Mouse (Mus musculus) mouse trophoblast stem cell (cell line): Measurements from ENCODE around the gene Adprhl1.

Experiments
- in situ Hi-C, 2 experiments: fragments of 300-500 bp; cut with MseI, MboI; formaldehyde crosslinking; loops; 2 replicates in 1 of 2; 3 replicates in 1 of 2; pipeline ENCODE4 v1.15.1; 2025

Gene Adprhl1

DNA sequence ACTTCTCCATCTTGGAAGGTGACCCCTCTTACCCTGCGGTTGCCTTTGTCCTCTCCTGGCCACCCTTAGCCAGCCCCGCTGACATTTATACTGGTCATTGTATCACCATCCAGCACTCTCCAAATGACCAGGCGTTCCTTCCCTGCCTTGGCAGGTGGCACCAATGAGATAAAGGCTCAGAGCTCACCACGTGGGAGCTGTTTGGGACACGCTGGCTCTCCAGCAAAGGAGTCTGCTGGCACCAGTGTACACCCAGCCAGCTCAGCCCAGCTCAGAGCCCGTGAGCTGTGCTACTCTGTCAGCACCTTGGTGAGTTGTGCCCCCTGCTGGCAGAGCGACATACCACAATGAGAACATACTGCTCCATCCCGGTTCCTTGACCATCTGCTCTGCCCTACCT, at the start of gene Adprhl1:
Adprhl1 (minus strand) TSS at position 144 of the 400 bp plus-strand sequence.
- in situ Hi-C loops, result no loop called here

DNA sequence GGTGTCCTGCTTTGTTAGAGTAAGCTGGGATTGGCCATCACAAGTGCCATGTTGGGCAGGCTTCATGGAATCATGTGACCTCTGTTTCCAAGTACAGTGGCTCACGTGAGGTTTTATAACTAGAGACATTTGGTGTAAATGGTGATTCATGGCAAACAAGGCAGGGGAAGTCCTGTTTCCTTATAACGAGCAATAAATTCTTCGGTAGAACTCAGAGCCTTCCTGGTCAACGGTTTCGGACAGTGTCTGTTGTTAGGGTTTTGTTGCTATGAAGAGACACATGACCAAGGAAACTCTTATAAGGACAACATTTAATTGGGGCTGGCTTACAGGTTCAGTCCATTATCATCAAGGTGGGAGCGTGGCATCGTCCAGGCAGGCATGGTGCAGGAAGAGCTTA, 47.1 kb upstream of the Adprhl1 start:
- in situ Hi-C loops, result no loop called here

DNA sequence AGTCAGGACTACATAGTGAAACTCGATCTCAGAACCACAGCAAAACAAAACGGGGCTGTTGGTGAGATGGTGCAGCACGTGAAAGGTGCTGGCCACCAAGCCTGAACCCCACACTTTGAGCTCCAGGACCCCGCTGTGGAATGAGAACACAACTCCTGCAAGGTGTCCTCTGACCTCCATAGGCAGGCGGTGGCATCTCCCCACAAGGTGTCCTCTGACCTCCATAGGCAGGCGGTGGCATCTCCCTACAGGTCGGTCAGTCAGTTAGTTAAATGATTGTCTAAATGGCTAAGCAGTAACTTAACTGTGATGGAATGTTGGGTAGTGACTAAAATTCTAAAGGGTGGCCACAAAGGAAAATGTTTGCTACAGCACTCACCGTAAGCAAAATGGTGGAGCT, 45.6 kb upstream of the Adprhl1 start:
- in situ Hi-C loops, result no loop called here

DNA sequence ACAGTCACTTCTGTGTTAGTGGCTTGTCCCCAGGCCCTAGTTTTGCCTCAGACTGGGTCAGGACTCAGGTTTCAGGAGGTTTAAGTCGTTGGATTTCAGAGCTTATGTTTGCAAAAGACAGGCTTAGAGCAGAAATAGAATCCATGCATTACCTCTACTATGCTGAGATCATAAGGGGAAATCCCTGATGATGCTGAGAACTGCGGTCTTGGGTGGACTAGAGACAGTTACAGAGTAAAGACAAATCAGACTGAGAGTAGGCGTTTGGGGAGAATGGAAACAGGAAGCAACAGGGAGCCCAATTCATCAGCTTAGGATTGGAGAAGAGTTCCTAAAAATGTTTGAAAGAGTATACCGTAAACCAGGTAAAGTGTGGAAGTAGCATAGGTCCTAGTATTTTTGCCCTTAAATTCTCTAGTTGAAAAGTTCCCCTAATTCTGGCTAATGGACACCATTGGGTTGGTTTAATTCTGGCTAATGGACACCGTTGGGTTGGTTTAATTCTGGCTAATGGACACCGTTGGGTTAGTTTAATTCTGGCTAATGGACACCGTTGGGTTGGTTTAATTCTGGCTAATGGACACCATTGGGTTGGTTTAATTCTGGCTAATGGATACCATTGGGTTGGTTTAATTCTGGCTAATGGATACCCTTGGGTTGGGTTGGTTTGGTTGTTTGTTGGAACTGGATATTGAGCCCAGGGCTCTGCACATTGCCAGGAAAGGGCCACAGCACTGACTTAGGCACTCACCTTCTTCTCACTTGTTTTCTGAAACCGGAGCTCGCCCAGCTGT, 39.9 kb upstream of the Adprhl1 start:
- in situ Hi-C loops, result no loop called here

DNA sequence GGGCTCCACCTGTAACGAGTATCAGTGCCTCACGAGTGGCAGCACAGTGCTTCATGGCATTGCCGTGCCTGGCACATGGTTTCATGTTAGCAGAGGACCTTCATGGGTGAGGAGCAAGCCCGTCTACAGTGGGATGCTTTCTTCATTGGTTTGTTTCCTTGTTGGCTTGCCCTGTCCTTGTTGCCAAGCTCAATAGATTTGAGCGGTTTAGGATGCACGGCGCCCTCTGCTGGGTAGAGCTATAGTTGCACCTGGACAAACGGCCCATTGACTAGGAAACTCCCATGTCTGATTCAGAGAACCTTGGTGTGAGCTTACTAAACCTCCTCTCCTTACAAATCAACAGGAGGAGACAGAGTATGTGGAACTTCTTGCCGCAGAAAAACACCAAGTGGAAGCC, 38.4 kb upstream of the Adprhl1 start:
- in situ Hi-C loops, result no loop called here

DNA sequence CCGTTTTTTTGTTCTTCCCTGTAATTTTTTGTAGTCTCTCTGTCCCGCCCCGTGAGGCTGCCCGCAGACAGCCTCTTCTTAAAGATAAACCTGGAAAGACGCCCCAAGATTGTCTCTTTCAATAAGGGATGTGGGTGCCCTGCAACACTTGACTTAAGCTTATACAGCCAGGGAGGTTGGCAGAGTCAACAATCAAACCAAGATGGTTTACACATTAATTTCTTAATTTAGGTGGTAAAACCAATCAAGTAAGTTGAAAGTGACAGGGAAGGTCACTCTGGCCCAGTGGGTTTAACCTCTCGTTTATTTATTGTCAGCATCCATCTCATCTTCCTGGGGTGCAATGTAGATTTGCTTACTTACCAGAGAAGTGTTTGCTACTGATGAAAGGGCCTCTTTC, 34.7 kb upstream of the Adprhl1 start:
- in situ Hi-C loops, result no loop called here

DNA sequence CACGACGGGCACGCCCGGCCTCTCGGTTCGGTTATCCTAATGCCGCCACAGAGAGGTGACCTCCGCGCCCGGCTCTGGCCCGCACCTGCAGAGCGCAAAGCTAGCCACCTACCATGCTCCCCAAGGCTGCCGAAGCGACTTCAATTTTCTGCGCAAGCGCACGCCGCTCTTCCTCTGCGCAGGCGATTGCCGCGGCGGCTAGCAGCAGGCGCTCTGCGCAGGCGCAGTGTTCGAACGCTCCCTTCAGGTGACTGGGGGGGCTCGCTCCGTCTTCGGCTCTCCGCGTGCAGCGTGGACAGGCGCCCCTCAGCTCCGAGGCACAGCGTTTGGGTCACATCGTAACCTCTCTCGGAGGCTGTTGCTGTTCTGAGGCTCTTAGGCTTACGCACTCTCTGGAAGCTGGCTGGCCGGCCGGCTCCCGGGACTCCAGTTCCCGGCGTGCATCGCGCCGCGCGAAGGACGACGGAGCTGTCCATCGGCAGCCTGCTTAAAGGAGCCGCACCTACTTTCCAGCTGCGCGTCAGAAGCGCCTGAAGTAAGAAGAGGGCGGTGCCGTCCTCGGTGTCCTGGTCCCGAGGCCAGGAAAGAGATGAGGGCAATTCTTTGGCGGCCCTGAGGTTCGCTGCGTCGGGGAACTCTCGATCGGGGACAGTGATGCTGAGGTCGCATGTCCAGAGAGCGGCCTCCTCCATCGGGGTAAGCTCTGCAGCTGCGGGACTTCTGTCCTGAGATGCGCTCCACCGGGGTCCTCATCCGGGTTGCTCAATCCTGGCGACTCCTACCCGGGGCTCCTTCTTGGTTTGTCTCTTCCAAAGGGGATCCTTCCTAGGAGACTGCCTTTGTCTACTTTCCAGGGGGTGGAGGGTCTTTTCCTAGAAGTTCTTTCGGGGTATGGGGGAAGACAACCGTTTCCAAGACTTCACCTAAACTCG, 34.0 kb upstream of the Adprhl1 start, which contains the start of the genes Dcun1d2 and Tmco3:
Dcun1d2 (minus strand) TSS at position 440 of the 932 bp plus-strand sequence.
Tmco3 (plus strand) TSS at position 499 of the 932 bp plus-strand sequence.
- in situ Hi-C loops, result no loop called here

DNA sequence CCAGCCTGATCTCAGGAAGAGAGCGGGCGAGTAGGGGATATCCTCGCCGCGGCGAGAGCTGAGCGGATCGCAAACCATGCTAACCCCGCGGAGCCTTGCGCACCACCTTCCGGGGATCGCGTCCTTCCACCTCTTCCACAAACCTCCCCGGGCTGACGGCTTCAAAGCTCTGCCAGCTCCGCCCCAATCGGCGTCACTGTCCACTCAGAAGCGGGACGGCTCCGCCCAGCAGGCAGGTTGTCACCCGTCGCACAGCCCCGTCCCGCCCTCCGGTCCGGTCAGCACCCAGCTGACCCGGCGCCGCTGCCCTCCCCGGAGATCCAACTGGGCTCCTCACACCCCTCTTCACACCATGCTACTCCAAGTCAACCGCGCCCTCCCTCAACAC, 33.3 kb upstream of the Adprhl1 start:
- in situ Hi-C loops, result no loop called here

DNA sequence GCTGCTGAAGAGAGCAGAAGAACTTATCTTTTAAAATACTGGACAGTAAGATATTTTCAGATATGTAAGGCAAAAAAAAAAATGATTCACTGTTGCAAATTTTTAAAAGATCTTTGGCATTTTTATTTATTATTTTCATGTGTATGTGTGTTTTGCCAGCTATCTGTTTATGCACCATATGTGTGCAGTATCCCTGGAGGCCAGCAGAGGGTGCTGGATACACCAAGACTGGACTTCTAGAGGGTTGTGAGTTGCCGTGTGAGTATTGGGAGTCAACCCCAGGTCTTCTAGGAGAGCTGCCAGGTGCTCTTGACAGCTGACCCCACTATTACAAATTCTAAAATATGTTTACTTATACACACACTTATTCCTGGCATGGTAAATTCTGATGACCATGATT, 29.2 kb upstream of the Adprhl1 start:
- in situ Hi-C loops, result no loop called here

DNA sequence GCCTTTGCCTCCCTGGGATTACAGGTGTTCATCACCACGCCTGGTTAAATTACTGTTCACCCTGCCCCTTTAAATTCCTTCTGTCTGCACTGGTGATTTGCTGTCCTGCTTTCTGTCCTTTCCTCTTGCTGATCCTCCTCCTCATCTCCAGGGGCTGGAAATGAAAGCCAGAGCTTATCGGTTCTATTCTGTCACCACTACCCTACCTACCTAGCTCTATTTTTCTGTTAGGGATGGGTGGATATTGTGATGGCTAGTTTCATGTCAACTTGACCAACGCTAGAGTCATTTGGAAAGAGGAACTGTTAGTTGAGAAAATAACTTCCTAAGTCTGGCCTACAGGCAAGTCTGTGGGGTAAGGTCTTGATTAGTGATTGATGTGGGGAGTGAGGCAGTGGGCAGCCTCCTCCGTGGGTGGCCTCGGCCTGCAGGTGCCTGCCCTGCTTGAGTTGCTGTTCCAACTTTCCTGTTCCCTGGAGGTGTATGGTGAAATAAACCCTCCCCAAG, 23.0 kb upstream of the Adprhl1 start:
- in situ Hi-C loops, result no loop called here

DNA sequence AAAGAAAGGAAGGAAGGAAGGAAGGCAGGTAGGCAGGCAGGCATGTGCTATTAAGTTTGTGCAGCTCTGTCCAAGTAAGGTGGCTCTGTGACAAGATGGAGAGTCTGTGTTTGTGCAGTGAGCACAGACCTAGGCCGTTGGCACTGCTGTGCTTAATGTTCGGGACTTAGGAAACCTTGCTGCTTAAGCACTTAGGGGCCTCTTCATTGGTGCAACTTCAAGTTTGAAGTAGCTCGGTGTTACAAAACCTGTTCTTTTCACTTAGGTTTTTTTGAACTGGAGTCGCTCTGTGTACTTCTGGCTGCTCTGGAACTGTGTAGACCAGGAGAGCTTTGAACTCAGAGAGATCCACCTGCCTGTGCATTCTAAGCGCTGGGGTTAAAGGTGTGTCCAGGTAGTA, 18.9 kb upstream of the Adprhl1 start:
- in situ Hi-C loops, result no loop called here

DNA sequence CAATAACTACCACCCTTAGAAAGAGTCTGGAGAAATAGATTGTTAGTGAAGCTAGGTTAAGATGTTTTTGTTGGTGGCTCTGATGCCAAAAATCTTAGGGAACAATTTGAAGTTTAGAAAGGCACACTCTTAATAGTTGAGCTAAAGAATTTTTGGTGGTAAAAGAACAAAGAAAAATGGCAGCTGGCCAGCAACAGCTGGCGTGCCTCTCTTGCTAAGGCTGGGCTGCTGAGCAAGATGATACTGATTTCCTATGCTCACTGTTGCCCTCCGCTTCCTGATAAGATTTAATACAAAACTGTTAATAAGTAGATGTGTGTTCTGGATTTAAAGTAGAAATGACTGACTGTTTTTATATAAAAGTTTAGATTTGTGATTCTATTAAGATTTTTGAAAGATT, 13.6 kb upstream of the Adprhl1 start:
- in situ Hi-C loops, result no loop called here

DNA sequence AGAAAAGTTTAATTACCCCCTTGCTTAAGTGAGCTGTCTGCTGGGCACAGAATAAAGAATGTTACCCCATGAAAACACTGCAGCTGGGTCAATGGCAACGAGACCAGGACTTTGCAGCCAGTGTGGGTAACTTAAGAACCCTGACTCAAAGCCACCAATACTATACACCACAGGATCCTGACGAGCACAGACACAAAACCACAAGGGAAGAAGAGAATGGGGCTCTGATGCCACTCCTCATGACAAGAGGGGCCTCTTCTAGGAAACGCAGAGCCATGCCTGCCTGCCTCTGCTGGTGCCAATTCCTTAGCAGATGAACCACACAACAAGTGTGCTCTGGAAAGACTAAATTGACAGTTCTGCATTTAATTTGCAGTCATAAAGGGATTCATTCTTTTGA, 9.4 kb upstream of the Adprhl1 start:
- in situ Hi-C loops, result no loop called here

DNA sequence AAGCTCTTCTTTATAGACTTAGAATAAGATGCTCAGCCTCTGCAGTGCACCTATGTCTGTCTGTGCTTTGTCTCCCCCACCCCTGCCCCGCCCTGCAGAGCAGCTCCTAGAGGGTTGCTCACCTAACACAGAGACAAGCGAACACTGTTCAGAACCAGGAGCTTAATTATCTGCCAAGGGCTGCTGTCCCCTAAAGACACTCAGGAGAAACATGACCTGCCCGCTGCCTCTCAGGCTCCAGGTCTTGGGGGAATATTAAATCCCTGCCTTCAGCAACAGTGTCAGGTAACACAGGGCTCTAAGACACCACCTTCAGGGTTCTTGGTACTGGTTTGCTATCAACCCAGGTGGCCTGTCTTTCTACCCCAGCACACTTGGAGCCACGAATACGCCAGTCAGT, 549 bp downstream of the Adprhl1 start:
- in situ Hi-C loops, result no loop called here

DNA sequence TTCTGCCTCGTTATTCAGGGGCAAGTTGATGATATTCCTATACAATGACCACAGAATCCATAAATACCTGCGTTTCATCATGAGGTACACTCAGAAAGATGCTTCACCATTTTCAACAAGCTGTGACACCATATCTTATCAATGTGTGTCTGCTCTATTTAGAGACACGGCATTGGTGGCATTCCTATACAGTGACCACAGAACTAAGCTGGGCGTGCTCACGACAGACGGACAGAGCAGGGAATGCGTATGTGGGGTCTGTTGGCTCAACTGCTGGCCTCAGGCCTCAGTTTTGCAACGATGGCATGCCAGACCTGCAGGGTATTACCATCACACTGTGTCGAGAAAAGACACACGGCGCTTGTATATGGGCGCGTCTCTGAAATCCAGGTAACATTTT, 1.1 kb downstream of the Adprhl1 start:
- in situ Hi-C loops, result no loop called here

DNA sequence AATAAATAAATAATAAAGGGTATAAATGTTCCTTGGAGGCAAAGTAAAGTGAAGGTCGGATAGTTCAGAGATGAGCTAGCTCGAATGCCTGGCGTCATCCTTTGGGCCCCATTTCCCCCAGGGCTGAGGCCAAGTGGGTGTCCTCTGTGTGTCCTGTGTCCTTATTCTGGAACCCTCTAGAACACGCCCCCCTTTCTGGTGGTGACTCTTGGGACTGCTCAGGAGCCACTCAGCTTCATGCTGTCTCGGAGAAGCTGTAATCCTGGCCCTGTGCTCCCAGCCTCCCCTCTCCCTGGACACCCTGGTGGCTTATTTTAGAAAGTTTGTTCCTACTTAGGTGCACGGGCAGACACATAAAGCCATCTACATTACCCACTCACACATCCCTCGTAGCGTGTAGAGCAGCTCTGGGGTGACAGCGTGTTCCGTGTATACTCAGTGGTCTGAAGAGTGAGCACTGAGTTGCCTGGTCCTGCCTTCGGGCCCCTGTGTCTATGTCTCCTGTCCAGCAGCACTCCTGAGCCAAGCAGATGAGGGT, 9.6 kb downstream of the Adprhl1 start:
- in situ Hi-C loops, result loop anchor here in 1 of 2 experiments (25.0 kb wide), 1 partner anchor 257 kb away; no protein-coding TSS in a partner anchor

DNA sequence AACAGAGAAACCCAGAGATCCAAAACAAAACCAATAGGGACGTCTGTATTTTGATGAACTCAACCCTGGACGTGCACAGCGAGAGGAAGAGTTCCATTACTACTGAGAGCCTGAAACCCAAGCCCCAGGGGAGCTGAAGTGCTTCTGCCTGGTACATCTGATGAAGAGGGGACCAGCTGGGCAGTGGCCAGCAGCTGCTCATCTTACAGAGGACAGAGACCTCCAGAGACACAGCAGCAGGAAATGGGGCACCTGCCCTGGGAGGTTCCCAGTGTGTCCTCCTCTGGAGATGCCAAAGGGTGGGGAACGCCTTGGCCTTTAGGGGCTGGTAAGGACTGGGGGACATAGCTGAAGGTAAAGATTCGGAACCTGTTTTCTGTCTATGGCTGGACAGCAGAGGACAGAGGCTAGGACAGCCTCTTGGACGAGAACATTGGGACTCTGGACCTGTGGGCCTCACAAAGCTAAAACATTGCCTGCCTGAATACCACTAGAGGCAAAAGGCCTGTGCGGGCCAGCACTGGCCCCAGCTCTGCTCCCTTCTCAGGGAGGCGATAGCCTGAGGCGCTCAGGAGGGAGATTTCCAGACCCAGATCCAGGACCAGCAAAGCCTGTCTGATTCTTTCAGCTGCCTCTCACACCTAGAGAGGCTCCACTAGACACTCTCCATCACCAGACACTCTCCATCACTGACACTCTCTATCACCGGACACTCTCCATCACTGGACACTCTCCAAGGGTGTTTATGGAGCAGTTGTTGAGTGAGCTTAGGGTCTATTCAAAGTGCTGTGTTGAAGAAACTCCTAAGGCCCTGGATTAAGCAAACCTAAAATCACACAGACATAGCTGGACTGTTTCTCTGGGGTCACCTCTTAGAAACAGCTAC, 10.7 kb downstream of the Adprhl1 start:
- in situ Hi-C loops, result loop anchor here in 1 of 2 experiments (25.0 kb wide), 1 partner anchor 256 kb away; no protein-coding TSS in a partner anchor

DNA sequence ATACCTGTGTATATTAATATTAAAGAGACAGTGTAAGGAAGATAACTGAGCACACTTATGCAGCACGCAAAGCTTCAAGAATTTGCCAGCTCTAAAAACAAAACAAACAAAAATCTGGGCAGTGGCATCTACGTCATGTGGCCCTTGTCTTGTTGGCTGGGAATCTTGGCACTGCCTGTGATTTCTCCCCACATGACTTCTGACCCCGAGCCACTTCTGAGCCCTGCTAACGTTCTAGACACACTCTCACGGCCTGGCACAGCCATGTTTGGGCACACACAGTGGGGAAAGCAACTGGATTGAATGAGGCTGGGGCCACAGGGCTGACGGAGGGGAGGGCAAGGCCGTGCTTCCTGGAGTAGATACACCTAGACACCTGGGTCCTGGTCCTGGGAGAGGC, 13.3 kb downstream of the Adprhl1 start:
- in situ Hi-C loops, result loop anchor here in 1 of 2 experiments (25.0 kb wide), 1 partner anchor 253 kb away; no protein-coding TSS in a partner anchor

DNA sequence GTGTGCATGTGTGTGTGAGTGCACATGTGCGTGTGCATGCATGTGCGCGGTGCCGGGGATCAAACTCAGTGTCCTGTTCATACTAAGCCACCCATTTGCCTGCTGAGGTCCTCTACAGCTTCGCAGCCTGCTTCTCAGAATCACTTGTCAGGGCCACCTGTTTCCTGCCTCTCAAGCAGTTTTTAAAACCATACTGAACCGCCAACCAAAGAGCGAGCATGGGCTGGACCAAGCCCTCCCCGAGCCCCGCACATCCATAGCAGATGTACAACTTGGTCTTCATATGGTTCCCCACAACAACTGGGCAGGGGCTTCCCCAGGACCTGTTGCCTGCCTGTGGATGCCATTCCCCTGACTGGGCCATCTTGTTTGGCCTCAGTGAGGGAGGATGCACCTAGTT, 13.9 kb downstream of the Adprhl1 start:
- in situ Hi-C loops, result loop anchor here in 1 of 2 experiments (25.0 kb wide), 1 partner anchor 253 kb away; no protein-coding TSS in a partner anchor

DNA sequence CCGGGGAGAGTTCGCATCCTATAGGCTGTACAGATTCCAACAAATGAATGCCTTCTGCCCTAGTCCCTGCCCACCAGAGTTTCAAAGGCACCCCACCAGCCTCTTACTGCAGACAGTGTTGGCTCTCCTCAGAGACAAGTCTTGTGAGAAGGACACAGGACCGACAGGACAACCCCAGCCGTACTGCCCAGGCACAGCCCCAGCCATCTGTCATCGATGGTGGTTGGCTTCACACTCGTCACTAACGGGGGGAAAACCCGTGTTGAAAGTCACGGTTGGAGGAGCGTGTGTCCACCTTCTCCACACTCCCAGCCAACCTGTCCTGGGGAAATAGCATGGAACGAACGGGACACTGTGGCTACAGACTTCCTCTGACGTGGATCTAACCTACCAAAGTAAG, 19.2 kb downstream of the Adprhl1 start:
- in situ Hi-C loops, result loop anchor here in 1 of 2 experiments (25.0 kb wide), 1 partner anchor 248 kb away; no protein-coding TSS in a partner anchor

DNA sequence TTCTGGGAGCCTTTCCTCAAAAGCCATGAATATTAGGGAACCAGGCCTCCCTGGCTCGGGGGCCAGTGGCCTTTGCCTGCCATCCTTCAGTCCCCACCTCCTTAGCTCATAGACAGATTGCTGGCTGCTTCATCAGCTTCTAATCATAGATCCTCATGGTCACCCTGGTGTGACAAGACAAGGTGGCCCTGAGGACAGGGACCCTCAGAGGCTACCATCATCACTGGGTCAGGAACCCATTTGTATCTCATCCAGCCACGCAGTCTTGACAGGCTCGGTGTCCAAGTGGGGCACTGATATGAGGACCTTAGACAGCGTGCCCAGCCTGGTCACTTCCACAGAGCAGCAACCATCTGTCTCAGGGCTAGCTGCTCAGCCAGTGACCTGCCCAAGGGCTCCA, 23.5 kb downstream of the Adprhl1 start:
- in situ Hi-C loops, result loop anchor here in 1 of 2 experiments (25.0 kb wide), 1 partner anchor 243 kb away; no protein-coding TSS in a partner anchor
